Mouse (Mus musculus) common myeloid progenitor, adult 5-6 weeks (primary cell): Measurements from ENCODE around the gene Ralgps1. TPM values are rescaled to one million over a fixed set of nuclear protein-coding genes. Genes with fewer than 3 reads are reported as not detected.
A peak's percentile ranks its signal among the peaks of the same experiment; 100 is the strongest.
"Not testable (repeated sequence)": the region's sequence is repeated elsewhere in the genome, so short reads cannot be mapped to it uniquely, and the experiment has no call there.

Source experiments
- ATAC-seq: replicated peaks from 2 replicates; pipeline ENCODE4 v1.8.0; 2016; ENCODE audit warnings: low read depth, mild to moderate bottlenecking, moderate TSS enrichment, inconsistent platforms; ENCODE audit not compliant: poor library complexity, severe bottlenecking
- total RNA-seq: library from RNA; stranded (forward); fragments of 200-1000, 187-1606 nt; gene quantifications from 2 replicates; pipeline ENCODE4 v1.2.3, GENCODE M21; 2017

The Ralgps1 gene
- total RNA-seq, 1 experiment from 2014 or later = 2.3 TPM

DNA sequence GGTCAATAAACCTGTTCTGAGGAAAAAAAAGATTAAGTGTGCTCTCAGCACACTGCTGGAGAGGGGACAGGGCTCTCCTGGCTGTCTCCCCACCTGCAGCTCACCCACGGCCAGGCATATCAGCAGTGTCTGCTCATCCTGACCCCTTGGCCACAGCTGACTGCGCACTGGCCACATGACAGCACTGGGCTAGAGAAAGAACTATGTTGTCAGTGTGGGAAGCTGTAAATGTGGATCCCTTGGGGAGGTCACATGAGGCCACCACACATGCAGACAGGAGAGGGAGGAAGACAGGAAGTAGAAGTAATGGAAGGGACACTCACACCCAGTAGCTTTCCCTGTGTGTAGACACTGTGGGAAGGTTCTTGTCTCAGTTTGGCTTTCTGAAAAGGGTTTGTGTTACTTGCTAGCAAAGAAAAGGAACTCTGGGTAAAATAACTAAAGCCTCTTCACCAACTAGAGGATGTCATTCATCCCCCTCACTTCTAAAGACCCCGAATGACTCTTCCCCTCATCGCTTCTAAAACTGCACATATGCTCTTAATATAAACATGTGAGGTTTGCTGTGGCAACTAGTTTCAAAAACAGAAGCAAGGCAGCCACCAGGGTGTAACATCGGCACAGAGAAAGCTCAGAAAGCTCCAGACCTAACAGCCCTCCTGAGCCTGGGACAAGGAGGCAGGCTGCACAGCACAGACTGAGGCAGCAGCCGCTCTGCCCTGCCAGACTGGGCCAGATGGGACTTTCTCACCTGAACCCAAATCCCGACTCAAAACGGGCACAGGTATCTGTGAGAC, 47.3 kb downstream of the Ralgps1 start:
- ATAC-seq = no peak

DNA sequence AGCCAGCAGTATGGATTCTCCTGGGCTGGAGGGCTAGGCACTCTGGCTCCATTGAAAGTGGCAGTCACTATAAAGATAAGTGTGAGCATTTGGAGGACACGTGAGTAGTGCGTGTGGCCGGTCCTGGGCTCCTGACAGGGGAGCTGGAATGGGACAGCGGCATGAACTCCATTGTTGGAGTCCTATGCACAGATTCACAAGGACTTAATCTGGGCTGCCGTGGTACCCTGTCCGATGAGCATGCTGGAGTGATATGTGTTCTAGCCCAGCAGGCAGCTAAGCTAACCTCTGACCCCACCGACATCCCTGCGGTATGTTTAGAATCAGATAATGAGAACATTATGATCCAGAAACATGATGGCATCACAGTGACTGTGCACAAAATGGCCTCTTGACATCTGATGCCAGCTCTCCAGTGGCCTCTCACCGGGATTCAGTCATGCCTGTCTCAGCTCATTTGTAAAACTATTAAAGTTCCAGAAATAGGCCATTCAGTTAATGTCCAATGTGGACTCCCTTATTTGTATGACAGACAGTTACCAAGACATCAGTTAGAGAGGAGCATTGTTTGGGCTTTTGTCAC, 48.2 kb downstream of the Ralgps1 start:
- ATAC-seq = not testable (repeated sequence)

DNA sequence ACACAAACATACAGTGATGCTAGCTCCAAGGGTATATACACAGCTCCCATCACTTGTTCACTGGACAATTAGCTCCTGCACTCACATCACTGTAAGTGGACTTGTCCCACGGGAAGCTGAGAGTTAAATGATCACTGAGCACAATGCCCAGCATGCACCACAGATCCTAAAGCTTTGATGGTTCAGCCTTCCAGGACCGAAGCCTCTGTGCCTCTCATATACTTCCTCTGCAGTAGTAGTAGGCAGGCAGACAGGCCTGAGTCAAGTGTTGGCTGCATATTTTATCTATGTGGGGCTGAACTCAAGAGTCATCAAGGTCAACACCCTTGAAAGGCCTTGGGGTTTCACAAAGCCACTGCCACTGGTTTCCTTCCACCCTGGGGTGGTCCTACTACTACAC, 49.6 kb downstream of the Ralgps1 start:
- ATAC-seq = no peak

DNA sequence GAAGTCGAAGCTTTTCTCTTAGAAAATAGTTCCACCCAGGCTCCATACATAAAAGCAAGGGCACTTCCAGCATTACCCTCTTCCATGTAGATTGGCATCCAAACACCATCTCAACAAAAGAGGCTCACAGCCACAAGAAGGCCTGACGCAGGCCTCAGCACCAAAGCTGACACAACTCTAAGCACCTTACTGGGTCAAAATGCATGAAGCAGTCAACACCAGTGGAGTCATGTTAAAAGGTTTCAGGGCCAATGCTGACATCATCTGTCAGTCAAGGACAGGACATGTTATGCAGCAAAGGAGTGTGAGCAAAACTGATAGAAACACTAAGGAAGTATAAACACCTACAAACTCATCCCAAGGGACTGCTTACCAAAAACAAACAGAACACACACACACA, 50.3 kb downstream of the Ralgps1 start:
- no peak for ATAC-seq

DNA sequence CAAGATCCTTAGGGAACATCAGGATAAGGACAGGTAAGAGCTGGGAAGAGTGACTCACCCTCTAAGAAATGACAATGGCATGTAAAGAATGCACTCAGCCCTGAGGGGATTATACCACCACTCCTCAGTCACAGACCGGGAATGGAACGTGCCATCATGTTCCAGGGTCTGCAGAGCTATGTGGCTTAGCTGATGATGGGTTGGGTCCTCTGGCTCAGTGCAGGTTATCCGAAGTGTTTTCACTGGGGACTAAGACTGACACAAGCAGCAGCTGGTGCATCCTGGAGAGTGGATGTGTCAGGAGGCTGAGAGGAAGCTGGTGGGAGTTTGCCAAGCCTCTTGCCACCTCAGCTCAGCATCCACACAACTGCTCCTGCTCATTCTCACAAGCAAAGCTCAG, 50.7 kb downstream of the Ralgps1 start:
- no peak for ATAC-seq

DNA sequence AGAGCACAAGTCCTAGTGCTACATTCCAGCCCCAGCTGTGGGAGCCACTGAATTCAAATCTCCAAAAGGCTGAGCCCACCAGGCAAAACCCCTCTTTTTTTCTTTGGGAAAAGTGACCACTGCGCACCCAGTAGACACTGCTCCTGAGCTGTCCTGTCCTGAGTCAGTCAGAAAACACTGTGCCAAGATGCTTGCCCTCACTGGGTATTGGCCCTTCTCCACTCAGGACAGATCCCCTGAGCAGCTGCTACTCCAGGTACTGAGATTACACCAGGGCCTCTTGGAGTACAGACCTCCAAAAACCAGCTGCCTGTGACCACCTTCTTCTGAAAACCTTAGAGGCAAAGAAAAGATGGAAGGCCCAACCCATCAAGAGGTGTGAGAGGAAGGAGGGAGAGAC, 51.4 kb downstream of the Ralgps1 start:
- no peak for ATAC-seq

DNA sequence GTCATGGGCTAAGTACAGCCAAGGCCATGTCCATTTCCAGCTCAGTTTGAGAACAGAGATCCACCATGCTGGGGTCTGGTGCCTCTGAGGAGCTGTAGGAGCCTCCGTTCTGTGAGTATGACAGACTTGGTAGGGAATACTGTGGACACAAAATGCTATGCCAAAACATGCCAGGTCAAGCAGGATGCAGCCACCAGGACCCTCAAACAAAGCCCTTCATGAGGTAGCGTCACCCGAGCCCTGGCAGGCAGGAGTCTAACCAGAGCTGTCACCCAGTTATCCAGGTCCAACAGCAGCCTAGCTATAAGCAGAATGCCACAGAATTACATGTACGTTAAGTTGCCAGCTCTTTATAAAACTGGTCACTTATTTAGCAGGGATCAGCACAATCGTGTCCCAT, 51.8 kb downstream of the Ralgps1 start:
- ATAC-seq = no peak

DNA sequence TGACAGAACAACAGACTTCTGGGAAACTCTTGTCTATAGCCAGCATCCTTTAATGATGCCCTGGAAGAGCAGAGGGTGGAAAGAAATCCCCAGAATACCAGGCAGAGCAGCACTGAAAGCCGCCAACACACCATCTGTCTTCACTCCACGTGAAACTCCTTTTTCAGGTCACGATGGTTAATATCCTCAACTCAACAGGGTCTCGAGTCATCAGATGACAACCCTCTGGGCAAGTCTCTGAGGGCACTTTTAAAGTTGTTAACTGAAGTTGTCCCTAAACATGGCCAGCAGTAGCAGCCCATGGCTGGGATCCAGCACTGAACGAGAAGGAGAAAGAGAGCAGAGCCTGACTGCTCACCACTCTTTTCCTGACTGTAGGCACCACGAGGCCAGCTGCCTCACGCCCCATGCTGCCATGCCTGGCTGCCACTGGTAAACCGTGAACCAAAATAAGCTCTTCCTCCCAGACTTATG, 52.8 kb downstream of the Ralgps1 start:
- no peak for ATAC-seq

DNA sequence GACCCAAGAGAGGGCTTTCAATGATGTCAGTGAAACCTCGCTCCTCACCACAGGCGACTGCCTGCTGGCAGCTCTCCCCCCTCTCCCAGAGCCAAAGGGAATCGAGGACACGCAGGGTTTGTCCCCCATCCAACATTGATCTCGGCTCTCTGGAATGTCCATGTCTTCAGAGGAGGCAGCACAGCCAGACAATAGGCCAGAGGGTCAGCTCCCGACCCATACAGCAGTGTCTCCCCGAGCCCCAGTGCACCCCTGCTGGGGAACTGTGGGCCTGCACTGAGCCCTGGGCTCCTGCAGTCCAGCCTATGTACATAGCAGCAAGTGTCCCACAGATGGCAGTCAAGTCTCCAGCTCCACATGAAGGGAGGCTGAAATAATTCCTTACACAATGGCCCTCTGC, 54.8 kb downstream of the Ralgps1 start:
- peak; percentile 98 for ATAC-seq

DNA sequence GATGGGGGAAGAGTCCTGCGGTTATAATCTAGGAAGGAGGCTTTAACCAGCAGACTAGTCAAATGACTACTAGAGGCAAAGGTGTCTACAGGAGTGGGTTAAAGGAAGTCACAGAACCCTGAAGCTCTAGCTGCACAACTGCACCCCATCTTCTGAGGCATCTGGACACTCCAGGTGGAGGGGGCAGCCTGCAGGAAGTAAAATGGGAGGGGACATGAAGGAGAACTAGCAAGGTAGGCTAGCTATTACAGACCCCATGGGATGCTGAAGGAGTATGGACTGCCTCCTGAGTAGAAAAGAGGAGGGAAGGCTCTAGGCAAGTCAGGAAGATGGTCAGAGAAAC, 55.3 kb downstream of the Ralgps1 start:
- ATAC-seq = no peak

DNA sequence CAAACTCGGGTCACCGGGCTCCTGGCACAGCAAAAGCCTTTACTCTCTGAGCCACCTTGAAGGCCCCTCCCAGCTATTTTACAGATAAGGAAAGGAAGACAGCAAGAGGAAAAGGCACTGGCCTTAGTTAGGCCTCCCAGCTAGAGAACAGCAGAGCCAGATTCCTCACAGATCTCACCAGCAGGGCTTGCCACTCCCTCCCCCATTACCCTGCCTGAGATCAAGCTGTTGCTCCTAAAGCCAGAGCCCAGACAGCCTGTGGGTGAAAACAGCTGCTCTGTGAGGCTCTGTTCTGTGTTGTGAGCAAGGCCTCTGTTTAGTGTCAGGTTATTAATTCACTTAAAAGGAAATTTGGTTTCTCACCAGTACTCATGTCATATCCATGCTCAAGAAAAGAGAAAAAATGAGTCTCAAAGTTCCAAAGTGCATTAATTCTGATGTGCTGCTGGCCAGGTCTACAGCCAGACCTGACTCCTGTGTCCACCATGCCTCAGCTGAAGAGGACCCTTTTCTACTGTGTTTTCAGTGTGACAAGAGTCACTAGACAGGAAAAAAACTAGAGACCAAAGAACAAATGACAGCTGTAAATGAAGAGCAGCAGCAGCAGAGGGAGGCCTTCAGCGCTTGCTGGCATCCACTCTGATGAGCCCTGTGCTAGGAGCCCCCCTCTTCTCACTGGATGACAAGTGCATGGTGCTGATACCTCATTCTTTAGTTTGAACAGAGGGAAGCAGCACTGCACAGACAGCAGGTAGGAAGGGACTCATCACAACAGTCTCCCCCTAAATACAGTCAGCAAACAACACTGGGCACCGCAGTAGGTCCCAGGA, 55.8 kb downstream of the Ralgps1 start:
- ATAC-seq = no peak

DNA sequence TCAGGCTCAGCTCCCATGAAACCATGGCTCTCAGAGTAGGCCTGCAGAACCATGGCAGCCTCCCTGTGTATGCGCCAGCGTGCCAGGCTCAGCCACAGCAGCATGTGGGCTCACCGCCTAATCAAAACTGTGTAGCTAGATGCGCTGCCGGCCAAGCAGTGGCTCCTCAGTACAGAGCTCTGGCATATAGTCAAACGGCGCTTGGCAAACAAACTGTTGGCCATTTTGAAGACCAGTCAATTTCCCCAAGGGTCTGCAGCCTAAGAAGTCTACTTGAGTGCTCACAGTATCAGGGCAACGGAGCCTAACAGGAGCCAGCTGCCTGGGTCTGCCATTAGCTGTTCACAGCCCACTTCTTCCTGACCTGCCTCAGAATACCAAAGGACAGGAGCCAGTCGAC, 61.9 kb downstream of the Ralgps1 start:
- ATAC-seq = no peak

DNA sequence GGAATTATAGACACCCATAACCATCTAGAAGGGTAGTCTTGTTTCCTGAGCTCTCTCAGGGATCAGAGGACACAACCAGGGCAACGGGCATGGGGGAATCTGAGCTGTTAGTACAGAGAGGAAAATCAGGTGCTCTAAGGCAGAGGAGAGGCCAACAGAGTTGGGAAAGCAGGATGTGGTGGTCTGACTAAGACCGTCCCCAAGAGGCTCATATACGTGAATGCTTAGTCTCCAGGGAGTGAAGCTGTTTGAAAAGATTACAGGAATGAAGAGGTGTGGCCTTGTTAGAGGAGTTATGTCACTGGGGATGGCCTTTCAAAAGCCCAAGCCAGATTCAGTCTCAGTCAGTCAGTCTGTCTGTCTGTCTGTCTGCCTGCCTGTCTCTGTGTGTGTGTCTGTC, 64.7 kb downstream of the Ralgps1 start:
- no peak for ATAC-seq

DNA sequence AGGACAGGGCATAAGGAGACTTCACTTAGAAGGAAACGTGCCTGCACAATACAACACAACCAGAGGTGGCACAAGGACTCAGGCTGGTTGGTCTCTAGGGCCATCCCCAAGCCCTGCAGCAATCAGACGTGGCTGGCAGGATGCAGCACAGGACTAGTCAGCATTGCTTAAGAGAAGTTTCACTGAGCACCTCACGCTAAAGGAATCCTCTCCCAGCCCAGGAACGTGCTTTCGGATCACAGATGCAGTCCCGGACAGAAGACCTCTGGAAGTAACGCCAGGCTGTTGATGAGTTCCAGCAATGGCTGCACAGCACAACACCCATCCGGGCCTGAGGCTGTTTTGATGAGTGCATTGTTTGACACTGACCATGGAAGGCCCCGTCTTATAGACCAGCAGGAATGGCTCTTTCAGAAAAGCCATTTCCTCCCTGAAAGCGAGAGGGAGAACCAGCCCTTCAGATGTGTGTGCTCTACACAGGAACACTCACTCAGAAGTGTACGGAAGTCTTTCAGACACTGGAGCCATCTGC, 67.8 kb downstream of the Ralgps1 start:
- ATAC-seq = no peak

DNA sequence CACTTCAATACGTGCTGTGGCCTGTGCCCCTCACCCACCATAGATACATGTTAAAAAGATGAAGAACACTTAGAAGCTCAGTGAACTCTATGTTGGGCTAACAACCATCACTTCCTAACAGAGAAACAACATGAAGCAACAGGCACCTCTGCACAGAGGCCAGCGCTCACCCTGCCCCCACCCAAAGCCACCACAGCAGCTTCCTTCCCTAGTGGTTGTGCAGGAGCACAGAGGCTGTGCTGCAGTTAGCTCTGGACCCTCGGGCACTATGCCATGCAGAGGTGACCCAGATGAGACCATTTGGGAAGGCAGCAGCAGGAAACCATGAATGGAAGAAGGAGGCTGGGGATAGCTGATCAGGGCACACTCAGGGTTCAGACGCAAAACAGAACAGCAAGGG, 68.5 kb downstream of the Ralgps1 start:
- ATAC-seq = peak; percentile 85

DNA sequence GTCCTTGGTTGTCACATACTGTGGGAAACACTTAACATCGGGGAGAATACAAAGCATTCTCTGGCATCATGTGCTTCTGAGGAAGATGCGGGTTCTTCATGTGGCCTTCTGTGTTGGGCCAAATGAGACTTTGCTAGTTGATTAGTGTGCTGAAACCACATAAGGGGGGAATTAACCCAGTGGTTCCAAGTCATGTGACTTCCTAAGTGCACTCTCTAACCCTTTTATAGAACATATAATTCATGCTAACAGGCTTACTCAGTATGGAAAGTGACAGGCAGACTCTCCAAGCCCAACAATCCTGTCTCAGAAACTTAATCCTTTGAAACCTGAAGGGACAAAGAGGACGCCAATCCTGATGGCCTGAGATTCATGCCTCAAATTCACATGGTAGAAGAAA, 68.9 kb downstream of the Ralgps1 start:
- ATAC-seq = peak; percentile 53

DNA sequence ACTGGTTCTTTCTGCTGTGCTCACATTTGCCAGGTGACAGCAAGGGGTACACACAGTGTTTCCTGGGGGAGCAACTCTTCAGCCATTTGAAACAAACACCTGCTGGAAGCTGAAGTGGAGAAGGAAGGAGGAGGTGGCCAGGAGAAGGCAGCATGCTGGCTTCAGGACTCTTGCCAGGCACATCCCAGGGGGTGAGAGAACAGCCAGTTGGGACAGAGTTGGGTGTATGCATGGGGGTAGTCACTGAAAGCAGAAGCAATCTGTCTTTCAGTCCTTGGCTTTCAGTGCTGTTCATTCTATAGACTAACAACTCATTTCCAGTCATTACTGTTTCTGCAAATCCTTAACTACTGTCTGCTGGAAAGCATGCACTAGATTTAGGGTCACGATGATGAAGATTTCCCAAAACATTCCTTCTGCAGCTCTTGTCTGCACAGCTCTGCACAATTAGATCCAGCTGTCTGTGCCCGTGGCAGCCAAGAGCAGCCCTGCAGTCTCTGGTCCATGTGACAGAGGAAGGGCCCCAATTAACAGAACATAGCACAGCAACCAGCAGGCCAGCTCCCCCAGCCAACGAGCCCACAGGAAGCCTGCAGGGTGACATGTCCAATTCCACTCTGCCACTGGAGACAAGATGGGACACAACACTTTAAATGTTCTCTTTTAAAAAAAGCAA, 70.8 kb downstream of the Ralgps1 start:
- no peak for ATAC-seq

DNA sequence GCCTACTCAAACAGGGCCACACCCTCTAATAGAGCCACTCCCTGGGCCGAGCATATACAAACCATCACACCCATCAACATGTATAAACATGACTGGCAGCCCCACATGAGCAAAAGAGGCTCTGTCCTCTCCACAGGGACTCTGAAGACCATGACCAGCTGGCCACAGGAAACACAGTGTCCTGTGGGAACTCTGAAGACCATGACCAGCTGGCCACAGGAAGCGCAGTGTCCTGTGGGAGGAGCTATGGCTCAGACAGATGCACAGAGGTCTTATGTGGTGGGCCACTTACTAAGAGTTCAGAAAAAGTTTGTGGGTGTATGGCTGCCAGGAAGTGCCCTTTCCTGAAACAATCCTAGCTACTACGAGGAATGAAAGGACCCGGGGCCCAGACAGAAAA, 72.4 kb downstream of the Ralgps1 start:
- no peak for ATAC-seq

DNA sequence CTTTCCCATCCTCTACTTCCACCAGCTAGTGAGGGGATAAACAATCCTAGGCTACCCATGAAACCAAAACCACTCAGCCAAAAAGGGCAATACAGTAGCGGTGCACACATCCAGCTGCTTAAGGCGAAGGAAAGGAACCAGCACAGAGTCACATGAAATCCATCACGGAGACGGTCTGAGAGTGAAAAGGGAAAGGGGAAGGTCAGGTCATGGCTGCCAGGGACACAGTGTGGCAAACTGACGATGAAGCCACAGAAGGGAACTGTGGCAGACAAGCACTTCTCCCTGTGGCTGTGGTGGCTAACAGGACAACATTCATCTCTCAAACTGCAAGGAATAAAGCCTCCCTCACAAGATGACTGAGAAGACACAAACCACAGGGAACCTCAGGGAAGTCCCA, 76.2 kb downstream of the Ralgps1 start:
- ATAC-seq = peak; percentile 38

DNA sequence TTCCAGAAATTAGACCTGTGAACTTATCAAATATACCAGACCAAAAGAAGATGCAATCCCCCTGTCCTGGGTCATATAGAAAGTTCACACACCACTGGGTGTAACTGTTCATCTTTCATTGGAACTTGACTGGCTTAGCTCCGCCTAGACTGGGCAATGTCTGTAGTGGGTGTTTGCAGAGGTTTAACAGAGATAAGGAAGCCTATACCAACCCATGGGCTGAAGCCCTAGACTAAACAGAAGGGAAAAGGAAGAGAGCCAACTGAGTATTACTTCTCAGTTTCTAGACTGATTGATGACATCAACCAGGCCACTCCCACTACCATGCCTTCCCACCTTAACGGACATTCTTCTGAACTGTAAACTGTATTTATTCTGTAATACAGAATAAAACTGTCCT, 79.2 kb downstream of the Ralgps1 start:
- ATAC-seq = peak; percentile 83
